In genomic region chr8:91046370-91046769, GRCm38 (mm10) we compare ENCODE assay signal across 28 mouse cellular contexts. TPM values are rescaled to one million over a fixed set of nuclear protein-coding genes. Genes with fewer than 3 reads are reported as not detected.
DNase-seq lines count a peak whose midpoint lies in the region; ATAC-seq and TF ChIP-seq lines count a peak whose summit lies in the region.
"Had no signal": no experiment of that assay in that cellular context is flagged by ENCODE, and none has a peak within 500 bp of the region (broad histone marks: within the 10 kb centered on the region; RNA-seq: fewer than 3 reads in every experiment).

No protein-coding gene starts in this region.

- H3K9me3 ChIP-seq in kidney, embryonic 15.5 days (replicated peaks): no peaks in the 10 kb centered on the region
- no peaks in the 10 kb centered on the region for H3K9me3 ChIP-seq in stomach, embryonic 15.5 days
- no peaks in the 10 kb centered on the region for H3K9me3 ChIP-seq in stomach, postnatal 0 days (ENCODE audit: control insufficient read depth, low read length)
- no peaks in the 10 kb centered on the region for H3K9me3 ChIP-seq in midbrain, embryonic 15.5 days
- H3K9me3 ChIP-seq: embryonic facial prominence, embryonic 10.5 days; embryonic facial prominence, embryonic 15.5 days; forebrain, embryonic 12.5 days; G1E; heart, embryonic 13.5 days; liver, embryonic 13.5 days; neural tube, embryonic 15.5 days had no signal

- ATAC-seq in kidney, embryonic 15.5 days (replicated peaks; ENCODE audit: low FRiP score): 0 out of 2 replicates have a peak, but pooled peaks have one; percentile 46
- peak; percentile 50; the same call in 1 of the 2 replicates for ATAC-seq in stomach, embryonic 15.5 days (ENCODE audit: insufficient read depth, low FRiP score, low read depth)
- no peak for ATAC-seq in stomach, postnatal 0 days (ENCODE audit: low FRiP score, low TSS enrichment)
- no peak for ATAC-seq in midbrain, embryonic 15.5 days (replicated peaks)
- ATAC-seq: forebrain, postnatal 0 days; intestine, postnatal 0 days had no signal

- no peak overlapping the region for H3K4me2 ChIP-seq in kidney, embryonic 15.5 days
- no peak overlapping the region for H3K4me2 ChIP-seq in stomach, embryonic 15.5 days
- H3K4me2 ChIP-seq in stomach, postnatal 0 days (replicated peaks; ENCODE audit: low read depth): no peak overlapping the region
- H3K4me2 ChIP-seq in midbrain, embryonic 15.5 days: no peak overlapping the region
- H3K4me2 ChIP-seq: embryonic facial prominence, embryonic 15.5 days; forebrain, embryonic 12.5 days; heart, embryonic 13.5 days; hindbrain, embryonic 14.5 days; liver, embryonic 13.5 days; neural tube, embryonic 15.5 days had no signal

- no peak for DNase-seq in kidney, adult 8-10 months
- peak; percentile 44 to 56 for DNase-seq in kidney, postnatal 4 days
- no peak for DNase-seq in kidney, adult 11 months
- no peak for DNase-seq in stomach, postnatal 0 days (ENCODE audit: low spot score)
- DNase-seq: adrenal gland, adult 8-10 months; cerebellum, adult 8-10 months; cerebellum, postnatal 25 days; forebrain, postnatal 0 days; gastrocnemius, postnatal 10 days; heart, postnatal 10 days; liver, embryonic 13.5 days; midbrain, embryonic 14.5 days; retina, postnatal 1 day; right cerebral cortex, postnatal 14 days; thymus, adult 2 months; thymus, postnatal 4 days had no signal

- H3K27ac ChIP-seq in kidney, embryonic 15.5 days: no peak overlapping the region
- 0 out of 2 replicates have a peak overlapping the region, but pooled peaks have one; percentile 2 for H3K27ac ChIP-seq in stomach, embryonic 15.5 days
- H3K27ac ChIP-seq in stomach, postnatal 0 days (replicated peaks): no peak overlapping the region
- no peak overlapping the region for H3K27ac ChIP-seq in midbrain, embryonic 15.5 days
- H3K27ac ChIP-seq: embryonic facial prominence, embryonic 10.5 days; embryonic facial prominence, embryonic 15.5 days; forebrain, embryonic 12.5 days; heart, embryonic 13.5 days; hindbrain, embryonic 14.5 days; liver, embryonic 13.5 days; macrophage; neural tube, embryonic 15.5 days had no signal

- H3K4me3 ChIP-seq in kidney, embryonic 15.5 days (replicated peaks): no peak overlapping the region
- no peak overlapping the region for H3K4me3 ChIP-seq in stomach, embryonic 15.5 days (replicated peaks)
- H3K4me3 ChIP-seq in stomach, postnatal 0 days (ENCODE audit: low read depth, low read length): no peak overlapping the region
- H3K4me3 ChIP-seq in midbrain, embryonic 15.5 days: no peak overlapping the region
- H3K4me3 ChIP-seq: embryonic facial prominence, embryonic 10.5 days; embryonic facial prominence, embryonic 15.5 days; forebrain, embryonic 12.5 days; heart, embryonic 13.5 days; liver, embryonic 13.5 days; neural tube, embryonic 15.5 days had no signal

- no peak for TF ChIP-seq EP300 in stomach, postnatal 0 days (optimal IDR thresholded peaks at IDR 0.05)

- no peak overlapping the region for H3K9ac ChIP-seq in kidney, embryonic 15.5 days
- no peak overlapping the region for H3K9ac ChIP-seq in stomach, embryonic 15.5 days
- H3K9ac ChIP-seq in stomach, postnatal 0 days (ENCODE audit: low read length): no peak overlapping the region
- no peak overlapping the region for H3K9ac ChIP-seq in midbrain, embryonic 15.5 days
- H3K9ac ChIP-seq: embryonic facial prominence, embryonic 15.5 days; forebrain, embryonic 12.5 days; forebrain, postnatal 0 days; heart, embryonic 13.5 days; hindbrain, embryonic 14.5 days; liver, embryonic 13.5 days; neural tube, embryonic 15.5 days had no signal

- no peaks in the 10 kb centered on the region for H3K27me3 ChIP-seq in kidney, embryonic 15.5 days
- no peaks in the 10 kb centered on the region for H3K27me3 ChIP-seq in stomach, embryonic 15.5 days (replicated peaks)
- H3K27me3 ChIP-seq in stomach, postnatal 0 days (ENCODE audit: control insufficient read depth, insufficient read depth, low read length): no peaks in the 10 kb centered on the region
- H3K27me3 ChIP-seq in midbrain, embryonic 15.5 days (replicated peaks): no peaks in the 10 kb centered on the region
- H3K27me3 ChIP-seq: embryonic facial prominence, embryonic 15.5 days; forebrain, embryonic 12.5 days; heart, embryonic 13.5 days; liver, embryonic 13.5 days; neural tube, embryonic 15.5 days had no signal

- H3K4me1 ChIP-seq in kidney, embryonic 15.5 days: peaks cover 6% of the 10 kb centered on the region; the same call in 1 of the 2 replicates
- peaks cover 6% of the 10 kb centered on the region; the same call in 1 of the 2 replicates for H3K4me1 ChIP-seq in stomach, embryonic 15.5 days
- no peaks in the 10 kb centered on the region for H3K4me1 ChIP-seq in stomach, postnatal 0 days (replicated peaks; ENCODE audit: control insufficient read depth, insufficient read depth)
- no peaks in the 10 kb centered on the region for H3K4me1 ChIP-seq in midbrain, embryonic 15.5 days
- H3K4me1 ChIP-seq: embryonic facial prominence, embryonic 10.5 days; embryonic facial prominence, embryonic 15.5 days; liver, embryonic 13.5 days had no signal

- peaks cover 82% of the 10 kb centered on the region for H3K36me3 ChIP-seq in kidney, embryonic 15.5 days
- H3K36me3 ChIP-seq in stomach, embryonic 15.5 days: peaks cover 44% of the 10 kb centered on the region
- H3K36me3 ChIP-seq in stomach, postnatal 0 days (ENCODE audit: control insufficient read depth, insufficient read depth, low read length): peaks cover 33% of the 10 kb centered on the region
- peaks cover 64% of the 10 kb centered on the region for H3K36me3 ChIP-seq in midbrain, embryonic 15.5 days (replicated peaks)

- TF ChIP-seq CTCF in stomach, postnatal 0 days (IDR thresholded peaks at IDR 0.05; ENCODE audit: low read depth): no peak

- WGBS in kidney, embryonic 15.5 days: 57% methylated on average over 4 of the region's 4 CpGs
- WGBS in stomach, embryonic 15.5 days: 48% methylated on average over 4 of the region's 4 CpGs
- 48% methylated on average over 4 of the region's 4 CpGs for WGBS in stomach, postnatal 0 days
- WGBS in midbrain, embryonic 15.5 days: 92% methylated on average over 4 of the region's 4 CpGs

RNA-seq across cellular contexts. Expression of gene Rbl2, which starts 23.5 kb away (rescaled TPM):
- 17.9 and 18.5 TPM in 2 replicates for polyA plus RNA-seq in kidney, embryonic 15.5 days (2015; fragmentation: Nextera tagmentation; extraction: Ambion mirVana)
- polyA plus RNA-seq in stomach, embryonic 15.5 days (2015; fragmentation: Nextera tagmentation; extraction: Ambion mirVana): 14.8 and 17.2 TPM in 2 replicates
- polyA plus RNA-seq in stomach, postnatal 0 days (2015; fragmentation: Nextera tagmentation; extraction: Ambion mirVana): 6.5 and 7.3 TPM in 2 replicates
- polyA plus RNA-seq in midbrain, embryonic 15.5 days (2015; fragmentation: Nextera tagmentation; extraction: Ambion mirVana): 22.0 and 22.1 TPM in 2 replicates

Comparison
In these comparisons a context has a peak if more than half of its experiments do, and no peak if none do; other contexts are left out.
1. ATAC-seq: peak in kidney, embryonic 15.5 days (single experiment) and stomach, embryonic 15.5 days (single experiment); none in stomach, postnatal 0 days (single experiment) and midbrain, embryonic 15.5 days (single experiment).
2. DNase-seq: peak in kidney, postnatal 4 days (2 of 2); none in kidney, adult 8-10 months (0 of 2), kidney, adult 11 months (single experiment) and stomach, postnatal 0 days (single experiment).